Mouse (Mus musculus): Measurements from ENCODE around the gene Slc25a1.

DNA sequence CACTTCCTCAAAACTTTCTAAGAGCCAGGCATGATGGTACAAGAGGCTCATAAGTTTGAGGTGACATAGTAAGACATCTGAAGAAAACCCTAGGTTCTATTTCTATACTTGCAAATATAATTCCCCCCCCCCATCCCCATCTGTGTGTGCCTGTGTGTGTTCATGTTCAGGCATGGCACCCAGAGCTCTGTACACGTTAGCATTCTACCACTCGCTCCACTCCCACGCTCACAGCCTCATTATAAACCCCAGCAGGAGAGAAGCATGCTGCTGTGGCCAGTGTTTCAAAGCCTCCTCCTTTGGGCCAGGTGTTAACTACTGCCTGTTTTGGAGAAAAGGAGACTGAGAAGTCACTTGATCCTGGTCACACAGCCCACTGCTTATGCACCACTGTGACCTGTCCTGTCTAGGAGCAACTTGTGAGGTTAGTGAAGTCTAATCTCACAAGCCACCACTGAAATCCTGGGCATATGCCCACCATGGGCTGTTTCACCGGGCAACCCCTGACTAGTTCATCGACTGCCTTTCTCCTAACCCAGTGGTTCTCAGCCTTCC, 4.0 kb upstream of the Slc25a1 start:
- TF ChIP-seq CTCF (IDR thresholded peaks at IDR 0.05; ENCODE audit: low read depth, low read length) (no peak), POLR2A (IDR thresholded peaks at IDR 0.05; ENCODE audit: borderline replicate concordance, low read depth, low read length) (no peak)

All from bone marrow macrophage, adult 2 months (primary cell).